Mouse (Mus musculus): Measurements from ENCODE around the gene P2ry6. TPM values are rescaled to one million over a fixed set of nuclear protein-coding genes. Genes with fewer than 3 reads are reported as not detected.

Gene P2ry6
- polyA plus RNA-seq, 1 experiment from 2014 or later = 6.3 TPM

DNA sequence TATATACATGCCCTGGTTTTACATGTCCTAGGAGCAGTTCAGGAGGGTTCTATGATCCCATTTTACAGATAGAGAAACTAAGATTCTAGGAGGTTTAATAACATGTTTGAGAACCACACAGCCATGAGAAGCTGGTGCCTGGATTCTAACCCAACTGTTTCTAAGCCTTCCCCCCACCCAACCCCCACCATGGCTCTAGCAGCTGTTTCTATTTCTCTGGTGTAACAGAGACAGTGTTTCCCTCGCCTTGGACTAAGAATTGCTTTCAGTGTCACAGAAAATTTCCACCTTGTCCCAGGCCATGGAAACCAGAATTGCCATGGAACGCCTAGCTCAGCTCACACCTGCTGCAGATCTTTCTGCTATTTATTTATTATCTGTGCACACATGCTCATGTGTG is 14.0 kb downstream of the P2ry6 start:
- no peak overlapping the region for H3K27ac ChIP-seq (ENCODE audit: low read length)
- H3K4me2 ChIP-seq (ENCODE audit: low read depth, low read length) = no peak overlapping the region
- H3K4me3 ChIP-seq (ENCODE audit: low read depth, low read length) = no peak overlapping the region
- H3K9ac ChIP-seq (ENCODE audit: low read depth, low read length) = no peak overlapping the region
- WGBS (ENCODE audit: insufficient replicate concordance) = 51% methylated on average over 2 of the region's 2 CpGs
- no peaks in the 10 kb centered on the region for H3K9me3 ChIP-seq (replicated peaks; ENCODE audit: control insufficient read depth, low read length)
- H3K27me3 ChIP-seq (ENCODE audit: control insufficient read depth, insufficient read depth, low read depth, low read length) = no peaks in the 10 kb centered on the region
- H3K4me1 ChIP-seq (ENCODE audit: control insufficient read depth, low read depth, low read length) = no peaks in the 10 kb centered on the region
- no peaks in the 10 kb centered on the region for H3K36me3 ChIP-seq (ENCODE audit: control insufficient read depth, insufficient read depth)
- no peak for ATAC-seq (ENCODE audit: low read depth)

DNA sequence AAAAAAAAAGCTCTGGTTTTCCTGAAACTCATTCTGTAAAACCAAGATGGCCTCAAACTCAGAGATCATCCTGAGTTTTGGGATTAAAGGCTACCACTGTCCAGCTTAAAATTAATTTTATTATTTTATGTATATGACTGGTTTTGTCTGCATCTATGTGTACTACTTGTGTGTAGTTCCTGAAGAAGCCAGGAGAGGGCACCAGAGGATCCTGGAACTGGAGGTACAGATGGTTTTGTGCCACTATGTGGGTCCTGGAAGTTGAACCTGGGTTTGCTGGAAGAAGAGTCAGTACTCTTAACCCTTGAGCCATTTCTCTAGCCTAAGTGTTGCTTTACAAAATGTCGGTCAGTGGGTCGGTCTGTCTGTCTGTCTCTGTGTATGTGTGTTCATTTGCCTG is 16.0 kb downstream of the P2ry6 start:
- Histone ChIP-seq H3K27me3 (ENCODE audit: control insufficient read depth, insufficient read depth, low read depth, low read length) (no peaks in the 10 kb centered on the region), H3K9me3 (replicated peaks; ENCODE audit: control insufficient read depth, low read length) (no peaks in the 10 kb centered on the region), H3K4me2 (ENCODE audit: low read depth, low read length) (no peak overlapping the region), H3K4me3 (ENCODE audit: low read depth, low read length) (no peak overlapping the region), H3K36me3 (ENCODE audit: control insufficient read depth, insufficient read depth) (no peaks in the 10 kb centered on the region), H3K4me1 (ENCODE audit: control insufficient read depth, low read depth, low read length) (no peaks in the 10 kb centered on the region), H3K27ac (ENCODE audit: low read length) (no peak overlapping the region), H3K9ac (ENCODE audit: low read depth, low read length) (no peak overlapping the region)
- no peak for ATAC-seq (ENCODE audit: low read depth)
- 79% methylated on average over 2 of the region's 2 CpGs for WGBS (ENCODE audit: insufficient replicate concordance)

DNA sequence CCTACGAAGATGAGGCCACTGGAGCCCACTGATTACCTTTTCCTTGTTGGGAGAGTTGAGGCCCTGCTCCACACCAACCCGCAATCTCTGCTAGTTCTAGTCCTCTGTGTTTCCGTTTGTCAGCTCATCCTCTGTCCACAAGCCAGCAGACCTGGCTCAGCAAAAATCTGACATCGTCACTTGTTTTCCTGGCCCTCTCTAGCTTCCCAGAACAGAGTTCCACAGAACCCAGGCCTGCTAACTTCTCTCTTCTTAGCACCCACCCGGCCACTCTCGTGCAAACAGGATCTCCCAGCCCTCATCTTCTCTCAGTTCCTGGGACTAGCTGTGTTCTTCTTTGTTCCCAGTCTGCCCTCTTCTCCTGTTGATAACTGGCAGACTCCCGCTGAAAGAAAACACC is 21.8 kb downstream of the P2ry6 start:
- Histone ChIP-seq H3K9ac (ENCODE audit: low read depth, low read length) (no peak overlapping the region), H3K36me3 (ENCODE audit: control insufficient read depth, insufficient read depth) (no peaks in the 10 kb centered on the region), H3K4me2 (ENCODE audit: low read depth, low read length) (no peak overlapping the region), H3K4me1 (ENCODE audit: control insufficient read depth, low read depth, low read length) (peaks cover 20% of the 10 kb centered on the region), H3K27ac (ENCODE audit: low read length) (no peak overlapping the region), H3K27me3 (ENCODE audit: control insufficient read depth, insufficient read depth, low read depth, low read length) (no peaks in the 10 kb centered on the region), H3K9me3 (replicated peaks; ENCODE audit: control insufficient read depth, low read length) (no peaks in the 10 kb centered on the region), H3K4me3 (ENCODE audit: low read depth, low read length) (no peak overlapping the region)
- whole genome bisulfite sequencing (ENCODE audit: insufficient replicate concordance) = 57% methylated on average over 7 of the region's 7 CpGs
- ATAC-seq (ENCODE audit: low read depth) = no peak

DNA sequence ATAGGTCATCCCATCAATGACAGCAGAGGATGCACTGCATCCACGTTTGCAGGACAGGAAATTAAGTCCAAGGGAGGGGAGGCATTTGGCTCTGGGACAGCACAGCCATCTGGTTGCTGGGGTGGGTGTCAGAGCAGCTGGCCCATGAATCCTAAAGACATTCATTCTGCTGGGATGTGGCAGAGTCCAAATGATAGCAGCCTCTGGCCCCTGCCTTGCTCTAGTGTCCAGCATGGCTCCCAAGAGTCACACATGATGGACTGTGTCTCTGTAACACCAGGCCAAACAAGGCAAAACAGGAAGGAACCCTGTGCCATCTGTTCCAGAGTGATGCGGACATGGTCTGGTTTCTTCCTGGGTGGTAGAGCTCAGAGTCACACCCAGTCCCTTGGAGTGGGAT is 22.5 kb downstream of the P2ry6 start:
- Histone ChIP-seq H3K9ac (ENCODE audit: low read depth, low read length) (no peak overlapping the region), H3K9me3 (replicated peaks; ENCODE audit: control insufficient read depth, low read length) (no peaks in the 10 kb centered on the region), H3K27ac (ENCODE audit: low read length) (0 out of 2 replicates have a peak overlapping the region, but pooled peaks have one; percentile 7), H3K27me3 (ENCODE audit: control insufficient read depth, insufficient read depth, low read depth, low read length) (no peaks in the 10 kb centered on the region), H3K4me1 (ENCODE audit: control insufficient read depth, low read depth, low read length) (peaks cover 20% of the 10 kb centered on the region), H3K4me2 (ENCODE audit: low read depth, low read length) (no peak overlapping the region), H3K4me3 (ENCODE audit: low read depth, low read length) (no peak overlapping the region), H3K36me3 (ENCODE audit: control insufficient read depth, insufficient read depth) (no peaks in the 10 kb centered on the region)
- WGBS (ENCODE audit: insufficient replicate concordance) = 28% methylated on average over 2 of the region's 2 CpGs
- no peak for ATAC-seq (ENCODE audit: low read depth)

DNA sequence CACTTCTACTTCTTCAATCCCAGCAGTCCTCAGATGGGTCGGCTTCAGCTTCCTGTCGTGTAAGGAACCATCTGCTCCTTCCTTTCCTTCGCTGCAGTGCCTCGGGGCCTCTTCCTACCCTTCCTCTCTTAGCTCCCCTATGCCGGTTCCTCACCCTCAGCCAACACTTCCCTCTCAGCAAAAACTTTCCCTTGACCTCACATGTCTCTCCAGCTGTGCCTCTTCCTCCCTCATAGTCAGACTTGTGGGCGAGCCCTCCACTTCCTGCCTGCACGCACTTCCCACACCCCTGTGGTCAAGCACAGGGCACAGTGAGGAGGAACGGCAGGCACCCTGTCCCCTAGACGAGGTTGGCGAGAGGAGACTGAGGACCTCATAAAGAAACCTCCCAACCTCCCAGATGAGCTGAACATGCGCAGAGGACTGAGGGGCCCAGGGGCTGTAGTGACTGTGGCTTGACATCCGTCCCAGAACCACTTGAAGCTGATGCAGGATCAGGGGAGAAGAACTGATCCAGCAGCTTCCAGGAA is 23.9 kb downstream of the P2ry6 start:
- Histone ChIP-seq H3K4me3 (ENCODE audit: low read depth, low read length) (no peak overlapping the region), H3K36me3 (ENCODE audit: control insufficient read depth, insufficient read depth) (no peaks in the 10 kb centered on the region), H3K27me3 (ENCODE audit: control insufficient read depth, insufficient read depth, low read depth, low read length) (no peaks in the 10 kb centered on the region), H3K27ac (ENCODE audit: low read length) (peak overlapping the region; percentile 71), H3K9me3 (replicated peaks; ENCODE audit: control insufficient read depth, low read length) (no peaks in the 10 kb centered on the region), H3K4me2 (ENCODE audit: low read depth, low read length) (no peak overlapping the region), H3K4me1 (ENCODE audit: control insufficient read depth, low read depth, low read length) (peaks cover 20% of the 10 kb centered on the region), H3K9ac (ENCODE audit: low read depth, low read length) (no peak overlapping the region)
- 16% methylated on average over 12 of the region's 12 CpGs for WGBS (ENCODE audit: insufficient replicate concordance)
- peak; percentile 76 for ATAC-seq (ENCODE audit: low read depth)

DNA sequence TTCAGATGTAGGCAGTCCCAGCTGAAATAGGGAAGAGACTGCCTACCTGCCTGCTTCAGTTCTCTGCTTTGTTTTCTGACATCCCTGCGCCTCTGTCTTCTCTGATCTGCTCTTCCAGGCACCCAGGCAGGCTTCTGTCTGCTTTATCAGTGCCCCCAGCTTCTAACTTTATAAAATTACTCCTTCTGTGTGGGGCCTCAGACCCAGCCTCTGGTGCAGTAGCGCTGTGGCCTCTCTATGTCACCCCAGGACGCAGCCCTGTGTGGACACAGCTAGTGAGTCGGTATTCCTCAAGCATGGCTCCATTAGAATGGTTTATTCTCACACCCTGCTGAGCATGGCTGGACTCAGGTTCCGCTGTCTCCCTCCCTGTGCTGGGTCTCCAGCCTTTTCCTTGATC is 24.4 kb downstream of the P2ry6 start:
- H3K9me3 ChIP-seq (replicated peaks; ENCODE audit: control insufficient read depth, low read length) = no peaks in the 10 kb centered on the region
- no peaks in the 10 kb centered on the region for H3K27me3 ChIP-seq (ENCODE audit: control insufficient read depth, insufficient read depth, low read depth, low read length)
- no peak overlapping the region for H3K4me3 ChIP-seq (ENCODE audit: low read depth, low read length)
- H3K4me1 ChIP-seq (ENCODE audit: control insufficient read depth, low read depth, low read length) = peaks cover 20% of the 10 kb centered on the region
- no peak overlapping the region for H3K9ac ChIP-seq (ENCODE audit: low read depth, low read length)
- WGBS (ENCODE audit: insufficient replicate concordance) = 19% methylated on average over 5 of the region's 5 CpGs
- no peak overlapping the region for H3K4me2 ChIP-seq (ENCODE audit: low read depth, low read length)
- H3K36me3 ChIP-seq (ENCODE audit: control insufficient read depth, insufficient read depth) = no peaks in the 10 kb centered on the region
- H3K27ac ChIP-seq (ENCODE audit: low read length) = peak overlapping the region; percentile 71
- ATAC-seq (ENCODE audit: low read depth) = no peak

DNA sequence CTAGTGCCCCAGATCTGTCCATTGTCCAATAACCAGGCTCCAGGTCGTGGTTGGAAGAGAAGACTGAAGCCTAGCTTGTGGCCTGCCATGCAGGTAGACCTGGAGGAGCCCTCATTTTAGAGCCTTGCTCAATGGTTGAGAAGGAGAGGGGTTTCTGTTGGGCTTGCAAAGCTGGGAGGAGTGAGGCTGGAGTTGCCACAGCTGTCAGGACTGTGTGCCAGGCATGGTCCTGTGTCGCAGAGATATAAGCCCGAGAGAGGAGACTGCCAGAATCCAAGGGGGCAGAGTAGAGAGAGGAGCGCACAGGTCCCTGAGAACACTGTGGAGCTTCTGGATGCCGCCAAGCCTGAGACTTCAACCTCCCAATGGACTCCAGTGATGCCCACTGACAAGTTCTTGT is 29.7 kb downstream of the P2ry6 start:
- H3K9ac ChIP-seq (ENCODE audit: low read depth, low read length) = no peak overlapping the region
- no peaks in the 10 kb centered on the region for H3K36me3 ChIP-seq (ENCODE audit: control insufficient read depth, insufficient read depth)
- H3K4me2 ChIP-seq (ENCODE audit: low read depth, low read length) = no peak overlapping the region
- H3K27ac ChIP-seq (ENCODE audit: low read length) = no peak overlapping the region
- H3K27me3 ChIP-seq (ENCODE audit: control insufficient read depth, insufficient read depth, low read depth, low read length) = no peaks in the 10 kb centered on the region
- ATAC-seq (ENCODE audit: low read depth) = no peak
- no peaks in the 10 kb centered on the region for H3K9me3 ChIP-seq (replicated peaks; ENCODE audit: control insufficient read depth, low read length)
- peaks cover 4% of the 10 kb centered on the region for H3K4me1 ChIP-seq (ENCODE audit: control insufficient read depth, low read depth, low read length)
- H3K4me3 ChIP-seq (ENCODE audit: low read depth, low read length) = no peak overlapping the region
- WGBS (ENCODE audit: insufficient replicate concordance) = 63% methylated on average over 5 of the region's 5 CpGs

DNA sequence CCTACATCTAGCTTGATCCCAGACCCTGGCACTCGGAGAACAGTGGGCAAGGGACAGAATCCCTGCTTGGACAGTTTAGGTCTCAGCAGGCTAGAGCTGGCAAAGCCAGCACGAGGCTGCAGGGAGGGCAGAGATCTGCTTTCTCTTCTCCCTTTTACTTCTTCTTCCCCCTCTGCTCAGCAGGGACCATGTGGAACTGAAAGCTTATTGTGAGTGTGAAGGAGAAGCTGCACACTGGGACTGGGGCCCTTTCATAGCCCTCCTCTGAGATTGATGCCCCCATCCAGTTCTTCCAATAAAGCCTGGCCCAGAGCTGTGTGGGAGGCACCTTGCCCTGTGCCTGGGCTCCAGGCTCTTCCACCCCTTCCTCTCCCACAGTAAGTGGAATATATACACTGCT is 30.1 kb downstream of the P2ry6 start:
- no peak for ATAC-seq (ENCODE audit: low read depth)
- H3K4me1 ChIP-seq (ENCODE audit: control insufficient read depth, low read depth, low read length) = no peaks in the 10 kb centered on the region
- no peak overlapping the region for H3K9ac ChIP-seq (ENCODE audit: low read depth, low read length)
- 47% methylated on average over 2 of the region's 2 CpGs for WGBS (ENCODE audit: insufficient replicate concordance)
- no peaks in the 10 kb centered on the region for H3K27me3 ChIP-seq (ENCODE audit: control insufficient read depth, insufficient read depth, low read depth, low read length)
- no peaks in the 10 kb centered on the region for H3K9me3 ChIP-seq (replicated peaks; ENCODE audit: control insufficient read depth, low read length)
- no peak overlapping the region for H3K4me3 ChIP-seq (ENCODE audit: low read depth, low read length)
- H3K36me3 ChIP-seq (ENCODE audit: control insufficient read depth, insufficient read depth) = no peaks in the 10 kb centered on the region
- H3K27ac ChIP-seq (ENCODE audit: low read length) = 0 out of 2 replicates have a peak overlapping the region, but pooled peaks have one; percentile 43
- no peak overlapping the region for H3K4me2 ChIP-seq (ENCODE audit: low read depth, low read length)

DNA sequence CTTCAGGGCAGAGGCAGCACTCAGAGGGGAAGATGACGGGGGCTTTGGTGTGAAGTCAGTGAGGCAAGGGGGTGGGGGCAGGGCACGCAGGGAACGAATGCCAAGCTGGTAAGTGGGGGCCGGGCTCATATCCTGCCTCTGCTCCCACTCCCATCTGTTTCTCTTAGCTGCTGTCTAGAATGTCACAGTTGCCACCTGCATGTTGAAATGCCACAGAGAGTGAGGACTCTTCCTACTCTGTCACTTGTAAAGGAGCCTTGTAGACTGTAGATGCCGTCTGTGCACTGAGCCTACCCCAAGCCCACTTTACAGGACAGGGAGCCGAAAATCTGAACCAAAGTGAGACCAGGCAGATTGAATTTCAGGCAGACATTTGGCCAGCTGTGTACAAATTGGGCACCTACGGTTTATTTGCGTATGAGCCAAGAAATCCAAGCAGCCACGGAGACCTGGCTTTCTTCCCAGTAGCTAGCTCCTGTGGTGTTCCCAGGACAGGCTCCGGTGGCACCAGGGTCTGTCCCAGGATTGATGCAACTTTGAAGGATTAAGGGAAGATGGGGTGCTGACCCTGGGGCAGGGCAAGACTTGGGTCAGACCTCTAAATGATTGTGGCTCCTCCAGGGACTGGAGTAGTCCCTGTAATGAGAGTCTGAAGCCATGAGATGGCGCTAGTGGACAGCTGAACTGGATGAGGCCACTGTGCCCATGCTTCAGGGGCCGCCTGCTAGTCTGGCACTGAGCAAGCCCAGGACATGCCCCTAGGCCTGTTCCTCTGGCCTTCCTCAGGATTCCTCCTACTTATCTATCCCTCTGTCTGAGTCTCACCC is 31.4 kb downstream of the P2ry6 start:
- no peak overlapping the region for H3K4me2 ChIP-seq (ENCODE audit: low read depth, low read length)

More for the DNA sequence above, 31.4 kb downstream of the P2ry6 start:
- H3K27me3 ChIP-seq (ENCODE audit: control insufficient read depth, insufficient read depth, low read depth, low read length) = no peaks in the 10 kb centered on the region
- WGBS (ENCODE audit: insufficient replicate concordance) = 49% methylated on average over 12 of the region's 12 CpGs
- H3K9me3 ChIP-seq (replicated peaks; ENCODE audit: control insufficient read depth, low read length) = no peaks in the 10 kb centered on the region
- no peaks in the 10 kb centered on the region for H3K4me1 ChIP-seq (ENCODE audit: control insufficient read depth, low read depth, low read length)
- no peaks in the 10 kb centered on the region for H3K36me3 ChIP-seq (ENCODE audit: control insufficient read depth, insufficient read depth)
- ATAC-seq (ENCODE audit: low read depth) = no peak
- no peak overlapping the region for H3K27ac ChIP-seq (ENCODE audit: low read length)
- no peak overlapping the region for H3K4me3 ChIP-seq (ENCODE audit: low read depth, low read length)
- H3K9ac ChIP-seq (ENCODE audit: low read depth, low read length) = no peak overlapping the region

Data from liver, embryonic 16.5 days (tissue).